Mouse (Mus musculus) ES-Bruce4 (cell line): ENCODE data around the gene Ajuba.

Experiments used
- CTCF ChIP-seq: IDR thresholded peaks from one replicate; pipeline ENCODE4 v1.8.1; 2011; ENCODE audit warnings: low read depth, low read length
- EP300 ChIP-seq: IDR thresholded peaks from 2 replicates; pipeline ENCODE4 v1.6.1; 2011; ENCODE audit warnings: low read depth, low read length; ENCODE audit not compliant: insufficient read depth
- POLR2A ChIP-seq: IDR thresholded peaks from one replicate; pipeline ENCODE4 v1.8.1; 2011; ENCODE audit warnings: low read length; ENCODE audit not compliant: insufficient read depth

- TF ChIP-seq CTCF, result no peak
- no peak for TF ChIP-seq POLR2A
- no peak for TF ChIP-seq EP300
Measured at GRCm38 (mm10) chr14:54603686-54604085, 26.3 kb upstream of the Ajuba start.
